Mouse (Mus musculus) activated CD4-positive, CD25-positive, alpha-beta regulatory T cell, adult 4 months (primary cell): ENCODE data around the gene Sephs1. TPM values are rescaled to one million over a fixed set of nuclear protein-coding genes. Genes with fewer than 3 reads are reported as not detected.

Source experiments
- polyA plus RNA-seq, 2 experiments: library from polyadenylated mRNA; unstranded; fragments of 100-300 nt; shearing (Covaris generic); gene quantifications; one replicate each; pipeline ENCODE4 v1.2.1; 2017

Gene Sephs1
- polyA plus RNA-seq, 2 experiments from 2014 or later, result 29.3 to 29.8 TPM

Other genes with a start within 250 kb of the Sephs1 start
- gene Prpf18, start 229.5 kb upstream of the Sephs1 start, polyA plus RNA-seq, result 10 to 100 TPM; 46.3 to 48.1 TPM
- not detected for gene Bend7, start 163.7 kb upstream of the Sephs1 start, polyA plus RNA-seq
- gene Phyh, start 37.5 kb downstream of the Sephs1 start, polyA plus RNA-seq, result 10 to 100 TPM; 89.5 to 92.7 TPM
- gene Ucma, start 94.6 kb downstream of the Sephs1 start, polyA plus RNA-seq, result not detected
- 10 to 100 TPM in 1 of 2 experiments, 1 to 10 TPM in 1; 7.7 to 12.3 TPM for gene Mcm10, start 131.2 kb downstream of the Sephs1 start, polyA plus RNA-seq
- 1 to 10 TPM in 1 of 2 experiments, under 1 TPM in 1; 0.98 to 1.5 TPM for gene Optn, start 182.5 kb downstream of the Sephs1 start, polyA plus RNA-seq